Mouse (Mus musculus): Measurements from ENCODE around the gene Prox2. TPM values are rescaled to one million over a fixed set of nuclear protein-coding genes. Genes with fewer than 3 reads are reported as not detected.

Gene Prox2
- total RNA-seq (2023) = 1 to 10 TPM; 1.7 to 4.2 TPM

DNA sequence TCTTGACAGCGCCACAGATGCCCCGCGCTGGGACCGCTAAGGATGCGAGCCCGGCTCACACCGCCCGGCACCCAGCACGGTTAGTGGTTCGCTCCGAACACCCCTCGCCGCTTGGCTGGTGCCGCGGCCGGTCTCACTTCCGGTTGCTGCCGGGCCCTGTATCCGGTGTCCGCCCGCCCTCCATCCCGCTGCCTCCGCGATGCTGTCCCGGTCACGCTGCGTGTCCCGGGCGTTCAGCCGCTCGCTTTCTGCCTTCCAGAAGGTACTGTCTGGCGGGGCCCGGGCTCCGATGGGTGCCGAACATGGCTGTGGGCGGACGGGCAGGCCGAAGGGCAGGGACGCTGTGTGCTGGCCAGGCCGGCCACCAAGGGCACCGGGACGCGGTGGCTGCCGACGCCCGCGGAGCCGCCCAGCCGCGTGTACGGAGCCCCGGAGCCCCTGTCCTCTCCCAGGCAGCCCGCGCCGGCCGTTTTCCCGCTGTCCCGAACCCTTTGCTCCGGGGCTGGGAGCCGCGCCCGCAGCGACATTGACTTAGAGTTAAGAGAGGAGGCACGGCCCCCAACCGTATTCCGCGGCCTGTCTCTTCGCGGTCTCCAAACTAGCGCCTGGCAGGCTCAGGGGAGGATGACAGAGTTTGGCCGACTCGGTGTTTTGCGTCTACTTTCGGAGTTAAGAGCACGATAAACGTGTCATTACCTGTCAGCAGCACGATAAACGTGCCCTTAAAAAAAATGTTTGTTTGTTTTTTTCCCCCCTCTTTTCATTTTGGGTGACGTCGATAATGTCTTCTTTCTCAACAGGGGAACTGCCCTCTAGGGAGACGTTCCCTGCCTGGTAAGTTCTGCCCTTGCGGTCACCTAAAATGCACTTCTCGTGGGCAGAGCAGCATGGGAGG lies at the start of gene Prox2, which contains the start of gene Dlst:
Gene Prox2, minus strand, starts transcription at position 62 of the 895 bp plus-strand sequence.
Gene Dlst, plus strand, starts transcription at position 136 of the 895 bp plus-strand sequence.

DNA sequence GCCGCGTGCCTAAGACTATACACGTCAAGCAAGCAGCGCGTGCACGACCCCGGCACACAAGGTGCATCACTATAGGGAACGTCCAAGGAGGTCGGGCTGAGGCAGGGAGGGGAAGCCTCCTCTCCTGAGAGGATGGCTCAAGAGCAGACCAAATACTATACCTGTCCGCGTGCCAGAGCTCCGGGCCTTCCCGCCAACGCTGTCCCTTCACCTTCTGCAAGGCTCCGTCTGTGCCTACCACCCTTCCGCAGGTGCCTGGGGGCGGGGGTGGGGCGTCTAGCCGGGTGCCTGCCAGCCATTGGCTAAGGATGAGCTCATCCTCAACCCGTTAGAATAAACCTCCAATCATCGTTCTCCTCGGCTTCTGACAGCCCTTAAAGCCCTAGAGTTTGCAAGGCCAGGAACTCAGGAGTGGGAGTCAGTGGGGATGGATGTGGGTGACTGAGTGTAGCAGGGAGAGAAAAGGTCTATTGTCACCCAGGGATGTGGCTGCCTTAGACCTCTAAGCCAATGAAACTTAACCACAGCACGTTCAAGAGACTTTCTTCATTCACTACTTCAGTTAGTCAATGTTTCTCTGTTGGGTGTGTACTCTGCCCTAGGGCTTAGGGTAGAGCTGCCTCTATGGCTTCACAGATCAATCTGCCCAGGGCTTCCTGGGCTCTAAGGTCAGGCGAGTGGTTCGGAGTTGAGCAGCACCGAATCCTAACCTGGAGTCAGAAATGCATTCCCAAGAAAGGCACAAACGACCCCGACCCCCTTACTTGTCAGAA lies 40.6 kb upstream of the Prox2 start, which contains the start of gene Rps6kl1:
Gene Rps6kl1, minus strand, starts transcription at position 263 of the 773 bp plus-strand sequence.

Other genes starting within 250 kb of the Prox2 start
- 1 to 10 TPM in 1 of 2 experiments, under 1 TPM in 1; 0.89 to 2.2 TPM for gene Ltbp2, start 234.2 kb downstream of the Prox2 start, total RNA-seq (2023)
- gene Fcf1, start 139.9 kb downstream of the Prox2 start, total RNA-seq (2023) = 10 to 100 TPM; 61.6 to 76.4 TPM
- 10 to 100 TPM; 37.3 to 40.2 TPM for gene Arel1, start 139.9 kb downstream of the Prox2 start, total RNA-seq (2023)
- 10 to 100 TPM; 48.7 to 56.1 TPM for gene Ylpm1, start 114.4 kb downstream of the Prox2 start, total RNA-seq (2023)
- 100 to 1,000 TPM; 399 to 410 TPM for gene Dlst, start 74 bp upstream of the Prox2 start, total RNA-seq (2023)
- gene Rps6kl1, start 40.5 kb upstream of the Prox2 start, total RNA-seq (2023) = not detected
- 1 to 10 TPM in 1 of 2 experiments, under 1 TPM in 1; 0.60 to 1.3 TPM for gene Pgf, start 67.0 kb upstream of the Prox2 start, total RNA-seq (2023)
- gene Eif2b2, start 108.7 kb upstream of the Prox2 start, total RNA-seq (2023) = 100 to 1,000 TPM; 116 to 120 TPM
- 10 to 100 TPM; 10.6 to 12.9 TPM for gene Mlh3, start 159.8 kb upstream of the Prox2 start, total RNA-seq (2023)
- 10 to 100 TPM; 10.5 to 14.9 TPM for gene Acyp1, start 177.7 kb upstream of the Prox2 start, total RNA-seq (2023)
- under 1 TPM in 1 of 2 experiments, not detected in 1; 0.15 TPM for gene Zc2hc1c, start 177.8 kb upstream of the Prox2 start, total RNA-seq (2023)
- 10 to 100 TPM; 58.0 to 61.1 TPM for gene Nek9, start 228.6 kb upstream of the Prox2 start, total RNA-seq (2023)

Data from monocyte, adult 59 days (primary cell).